Mouse (Mus musculus) embryo, embryonic 10.5 days (tissue): ENCODE measurements at regions not wholly inside any gene's neighbourhood (a gene's known extent, or its start where the extent isn't known, plus 50 kb on each side); places are given as distances from the start of the nearest gene placed in this dataset.
"Not testable (repeated sequence)": the region's sequence is repeated elsewhere in the genome, so short reads cannot be mapped to it uniquely, and the experiment has no call there.

Experiments
- DNase-seq: peaks from one replicate; pipeline ENCODE4 v3.0.0-alpha.2; 2015; ENCODE audit warnings: low spot score

- DNase-seq = no peak
Observed at GRCm38 (mm10) chr8:78068087-78068910, 144.8 kb upstream of the Ttc29 start.

GRCm38 (mm10) chr8:78073821-78074220, 139.3 kb upstream of the Ttc29 start:
- no peak for DNase-seq

DNA sequence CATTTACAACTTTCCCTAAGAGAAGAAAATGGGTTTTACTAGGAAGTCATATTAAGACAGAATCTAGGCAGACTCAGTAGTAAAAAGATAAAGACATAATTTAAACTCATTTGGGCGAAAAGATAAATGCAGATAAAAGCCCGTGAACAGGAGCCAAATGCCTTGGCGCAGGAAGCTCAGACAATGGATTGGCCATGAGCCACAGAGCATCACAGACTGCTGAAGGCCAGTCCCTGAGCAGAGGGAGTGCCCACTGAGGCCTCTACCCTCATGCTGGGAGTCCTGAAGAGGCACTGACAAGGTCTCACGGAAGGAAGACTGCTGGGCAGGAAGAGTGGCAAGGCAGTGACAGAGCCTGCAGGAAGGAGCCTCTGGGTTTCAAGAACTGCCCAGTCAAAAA, 136.0 kb upstream of the Ttc29 start:
- DNase-seq = no peak

DNA sequence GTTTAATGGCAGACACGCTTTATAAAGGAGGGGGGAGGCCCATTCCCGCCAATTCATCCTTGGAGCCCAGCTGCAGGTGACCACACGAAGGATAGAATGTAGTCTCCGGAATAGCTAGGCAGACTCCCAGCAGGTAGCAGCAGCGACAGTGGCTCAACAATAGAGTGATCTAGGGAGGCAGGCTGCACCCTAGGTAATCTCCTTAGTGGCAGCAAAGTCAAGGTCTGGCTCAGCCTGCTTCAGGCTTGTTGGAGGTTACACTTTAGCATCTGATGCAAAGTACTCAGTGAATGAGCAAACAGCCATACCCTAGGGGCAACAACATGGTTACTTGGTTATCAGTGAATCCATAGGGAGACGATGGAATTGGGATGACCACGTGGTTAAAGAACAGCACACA, 131.7 kb upstream of the Ttc29 start:
- not testable (repeated sequence) for DNase-seq

DNA sequence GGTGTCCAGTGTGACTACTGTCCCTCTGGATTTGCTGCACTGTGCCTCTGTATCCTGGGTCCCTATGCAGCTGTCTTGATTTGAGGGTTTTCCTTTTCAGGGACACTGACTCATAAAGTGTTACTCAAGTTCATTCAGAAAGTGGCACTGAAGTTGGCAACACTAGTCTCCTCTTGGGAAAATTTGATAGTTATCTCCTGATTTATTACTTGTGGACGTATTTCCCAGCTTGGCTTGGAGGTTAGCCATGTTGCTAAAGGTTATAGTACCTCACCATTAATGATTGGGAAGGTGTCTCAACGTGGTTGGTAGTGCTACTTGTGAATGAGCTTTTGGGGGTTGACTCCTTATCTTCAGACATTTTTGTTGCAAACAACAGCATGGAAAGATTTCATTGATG, 130.1 kb upstream of the Ttc29 start:
- no peak for DNase-seq

GRCm38 (mm10) chr8:78086361-78086760, 126.7 kb upstream of the Ttc29 start:
- no peak for DNase-seq

DNA sequence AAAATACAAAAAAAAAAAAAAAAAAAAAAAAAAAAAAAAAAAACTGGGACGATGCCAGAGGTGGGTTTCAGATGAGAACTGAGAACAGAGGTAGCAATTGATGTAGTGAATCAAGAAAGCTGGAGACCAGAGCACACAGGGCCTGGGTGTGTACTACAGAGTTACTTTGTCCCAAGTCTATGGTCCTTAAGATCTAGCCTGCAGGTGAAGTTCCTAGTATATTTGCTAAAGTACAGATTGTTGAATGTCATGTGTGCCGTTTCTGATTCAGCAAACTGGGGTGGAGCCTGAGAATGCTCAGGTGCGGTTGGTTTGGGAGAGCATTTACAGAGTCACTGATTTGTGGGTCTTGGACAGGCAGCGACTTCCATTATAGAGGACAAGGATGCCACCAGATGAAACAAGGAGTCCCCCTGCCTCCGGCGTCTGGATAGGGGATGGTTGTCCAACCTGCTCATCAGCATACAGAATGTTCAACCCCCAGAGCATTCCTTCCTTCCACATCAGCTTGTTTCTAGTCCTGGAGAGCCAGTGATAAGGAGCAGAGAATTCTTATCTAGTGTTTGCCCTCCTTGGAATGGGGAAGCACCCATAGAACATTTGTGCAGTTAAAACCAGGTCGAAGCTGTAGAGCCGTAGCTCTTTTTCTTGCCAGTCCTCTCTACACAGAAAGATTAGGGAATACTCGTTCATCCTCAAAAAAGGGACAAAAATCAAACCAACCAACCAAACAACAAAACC, 122.5 kb upstream of the Ttc29 start:
- no peak for DNase-seq

- no peak for DNase-seq
Observed at GRCm38 (mm10) chr8:78096383-78096782, 116.7 kb upstream of the Ttc29 start.

- DNase-seq = peak; percentile 33
Observed at GRCm38 (mm10) chr8:78098191-78098745, 114.8 kb upstream of the Ttc29 start.

- DNase-seq = no peak
Observed at GRCm38 (mm10) chr8:78099091-78099490, 114.0 kb upstream of the Ttc29 start.

DNA sequence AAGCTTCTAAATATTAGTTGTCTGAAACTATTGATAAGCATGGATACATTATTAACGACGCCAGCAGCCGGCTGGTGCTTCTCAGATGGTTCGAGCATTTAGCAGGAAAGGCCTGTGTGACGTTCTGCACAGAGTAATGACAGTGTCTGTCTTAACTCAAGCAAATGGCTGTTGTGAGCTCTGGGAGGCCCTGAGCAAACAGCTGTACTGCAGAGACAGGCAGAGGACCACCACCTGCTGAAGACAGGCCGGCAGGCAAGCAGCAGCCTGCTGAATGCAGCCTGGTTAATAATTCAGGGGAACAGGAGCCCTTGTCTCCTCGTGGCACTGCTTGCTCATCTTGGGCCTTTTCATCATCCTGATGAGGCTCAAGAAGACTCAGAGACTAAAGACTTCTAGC, 105.8 kb upstream of the Ttc29 start:
- peak; percentile 10 for DNase-seq

- peak; percentile 7 for DNase-seq
Observed at GRCm38 (mm10) chr8:78110003-78110649, 103.0 kb upstream of the Ttc29 start.

DNA sequence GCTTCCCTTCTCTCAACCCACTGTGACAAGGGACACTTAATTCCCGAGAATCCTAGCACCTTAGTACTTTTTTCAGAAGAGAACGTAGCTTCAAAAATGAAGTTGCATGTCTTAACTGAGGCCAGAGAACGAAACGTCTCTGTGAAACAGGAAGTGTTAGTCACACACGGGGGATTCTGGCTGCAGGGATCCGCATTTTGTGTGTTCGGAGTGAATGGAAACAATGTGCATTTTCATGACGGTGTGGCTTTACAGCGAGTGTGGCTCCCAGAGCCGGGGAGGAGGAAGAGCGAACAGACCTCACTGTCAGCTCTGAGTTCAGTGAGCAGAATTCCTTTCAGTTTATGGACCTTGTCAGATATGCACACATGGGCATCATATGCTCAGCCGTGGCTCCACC, 100.0 kb upstream of the Ttc29 start:
- DNase-seq = no peak

DNA sequence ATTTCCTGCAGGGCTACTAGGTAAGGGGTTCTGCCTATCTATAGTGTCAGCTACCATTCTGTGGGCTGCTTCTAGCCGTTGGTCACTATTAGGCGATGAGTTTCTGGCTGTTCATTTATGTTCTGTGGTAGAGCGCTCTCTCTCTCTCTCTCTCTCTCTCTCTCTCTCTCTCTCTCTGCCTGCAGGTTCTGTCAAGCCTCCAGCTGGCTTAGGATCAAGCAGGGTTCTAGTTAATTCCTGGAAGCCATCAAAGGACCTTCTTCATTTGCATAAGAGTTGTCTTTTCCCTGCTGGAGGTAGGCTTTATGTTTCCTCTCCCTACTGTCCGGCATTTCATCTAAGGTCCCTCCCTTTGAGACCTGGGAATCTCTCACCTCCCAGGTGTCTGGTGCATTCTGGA, 98.6 kb upstream of the Ttc29 start:
- no peak for DNase-seq

GRCm38 (mm10) chr8:78117191-78117590, 95.9 kb upstream of the Ttc29 start:
- DNase-seq = peak; percentile 27

- no peak for DNase-seq
Observed at GRCm38 (mm10) chr8:78118493-78118892, 94.6 kb upstream of the Ttc29 start.

GRCm38 (mm10) chr8:78119682-78120081, 93.4 kb upstream of the Ttc29 start:
- DNase-seq = no peak

DNA sequence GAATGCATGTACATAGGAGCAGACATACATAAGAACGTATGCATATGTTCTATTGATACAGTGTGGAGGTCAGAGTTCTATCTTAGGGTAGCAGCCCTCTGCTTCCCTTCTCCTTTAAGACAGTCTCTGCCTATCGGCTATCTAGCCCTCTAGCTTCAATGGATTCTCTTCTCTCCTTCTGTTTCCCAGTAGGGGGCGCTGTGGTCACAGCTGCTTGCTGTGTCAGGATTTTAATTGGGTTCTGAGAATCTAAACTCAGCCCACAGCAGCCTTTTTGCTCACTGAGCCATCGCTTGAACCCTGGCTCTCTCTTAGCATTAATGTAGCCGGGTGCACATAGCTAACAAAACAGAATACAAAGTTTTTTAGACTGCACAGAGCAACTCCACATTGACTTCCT, 88.8 kb upstream of the Ttc29 start:
- peak; percentile 61 for DNase-seq

DNA sequence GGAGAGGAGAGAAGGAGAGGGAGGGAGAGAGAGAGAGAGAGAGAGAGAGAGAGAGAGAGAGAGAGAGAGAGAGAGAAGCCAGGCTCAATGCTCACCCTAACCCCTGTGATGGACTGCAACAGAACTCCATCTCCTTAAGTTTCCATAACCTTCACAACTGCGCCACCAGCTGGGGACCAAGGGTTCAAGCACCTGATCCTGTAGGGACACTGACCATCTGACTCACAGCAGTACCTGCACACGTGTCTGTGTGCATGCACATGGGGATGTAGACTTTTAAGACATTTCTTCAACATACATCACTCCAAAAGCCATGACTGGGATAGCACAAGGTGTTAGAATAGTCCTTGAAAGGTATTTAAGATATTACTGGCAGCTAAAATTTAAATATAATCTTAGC, 85.2 kb upstream of the Ttc29 start:
- DNase-seq = peak; percentile 62

GRCm38 (mm10) chr8:78129061-78129460, 84.0 kb upstream of the Ttc29 start:
- DNase-seq = no peak

GRCm38 (mm10) chr8:78139514-78139913, 73.6 kb upstream of the Ttc29 start:
- not testable (repeated sequence) for DNase-seq

DNA sequence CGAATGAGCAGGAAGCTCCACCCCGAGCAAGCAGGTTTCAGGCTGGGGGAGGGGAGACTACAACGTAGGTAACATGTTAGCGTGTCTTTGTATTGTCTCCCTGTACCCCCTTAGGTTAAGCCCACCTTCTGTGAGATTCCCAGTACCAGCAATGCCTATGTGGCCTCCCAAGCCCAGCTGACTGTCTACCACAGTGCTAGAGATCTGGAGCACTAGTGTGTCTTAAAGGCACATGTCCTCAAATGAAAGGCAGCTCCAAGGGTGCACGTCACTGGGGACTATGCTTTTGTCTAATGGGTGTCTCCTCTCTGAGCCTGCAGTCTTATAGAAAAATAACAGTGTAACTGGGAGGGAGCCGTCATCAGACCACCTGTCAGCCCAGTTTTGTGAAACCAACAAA, 65.9 kb upstream of the Ttc29 start:
- no peak for DNase-seq

GRCm38 (mm10) chr8:78148006-78148405, 65.1 kb upstream of the Ttc29 start:
- no peak for DNase-seq
